Mouse (Mus musculus) myocyte (in vitro differentiated cells): ENCODE results near the gene 2610028H24Rik.

Source experiments
- E2F4 ChIP-seq: IDR thresholded peaks from one replicate; pipeline ENCODE4 v1.6.1; 2011; ENCODE audit warnings: mild to moderate bottlenecking, control low read depth, moderate library complexity; ENCODE audit not compliant: insufficient read depth
- MAX ChIP-seq: IDR thresholded peaks from one replicate; pipeline ENCODE4 v1.6.1; 2011; ENCODE audit warnings: low read depth, mild to moderate bottlenecking, control low read depth
- MYOD1 ChIP-seq, 3 experiments: IDR thresholded peaks; one replicate each; pipeline ENCODE4 v1.6.1; 2011; ENCODE audit warnings: control low read depth in 2 of 3, low read depth in 2 of 3, mild to moderate bottlenecking in 2 of 3, moderate library complexity in 1 of 3; ENCODE audit not compliant: insufficient read length in 2 of 3, control insufficient read depth in 1 of 3
- POLR2A ChIP-seq: IDR thresholded peaks from one replicate; pipeline ENCODE4 v1.6.1; 2011; ENCODE audit warnings: low read depth, mild to moderate bottlenecking, control low read depth, moderate library complexity; ENCODE audit not compliant: insufficient read length
- POLR2AphosphoS2 ChIP-seq: IDR thresholded peaks from one replicate; pipeline ENCODE4 v1.6.1; 2011; ENCODE audit warnings: low read depth, control low read depth; ENCODE audit not compliant: insufficient read length
- REST ChIP-seq: IDR thresholded peaks from one replicate; pipeline ENCODE4 v1.6.1; 2011; ENCODE audit warnings: mild to moderate bottlenecking, control low read depth, moderate library complexity; ENCODE audit not compliant: insufficient read depth, insufficient read length
- TCF12 ChIP-seq: IDR thresholded peaks from one replicate; pipeline ENCODE4 v1.6.1; 2011; ENCODE audit warnings: mild to moderate bottlenecking, control low read depth; ENCODE audit not compliant: poor library complexity, insufficient read depth, severe bottlenecking
- USF1 ChIP-seq: IDR thresholded peaks from one replicate; pipeline ENCODE4 v1.6.1; 2011; ENCODE audit warnings: low read depth, mild to moderate bottlenecking, control low read depth, moderate library complexity

DNA sequence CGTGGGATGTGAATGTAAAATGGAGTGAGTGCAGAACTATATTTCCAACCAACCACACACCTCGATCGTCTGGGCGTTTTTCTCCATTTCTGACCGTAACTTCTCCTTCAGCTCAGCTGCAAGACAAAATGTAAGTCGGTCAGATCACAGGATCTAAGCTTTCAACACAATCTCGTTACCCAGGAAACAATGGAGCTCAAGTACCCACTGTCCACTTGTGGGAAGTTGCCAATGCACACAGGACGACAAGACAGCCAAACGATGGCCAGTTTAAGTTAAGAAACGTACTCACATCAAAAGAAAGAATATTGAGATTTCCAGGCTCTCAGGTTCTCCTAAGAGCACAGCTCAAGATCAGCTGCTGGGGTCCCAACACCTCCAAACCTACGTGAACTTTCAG is 15.0 kb upstream of the 2610028H24Rik start:
- TF ChIP-seq MAX = no peak
- no peak for TF ChIP-seq USF1
- no peak for TF ChIP-seq TCF12
- no peak for TF ChIP-seq POLR2A
- no peak for TF ChIP-seq POLR2AphosphoS2
- no peak for TF ChIP-seq MYOD1 (IDR thresholded peaks at IDR 0.05; ENCODE audit: control insufficient read depth in 1 of 3, insufficient read length in 2 of 3, low read depth in 2 of 3)
- no peak for TF ChIP-seq REST
- TF ChIP-seq E2F4 = no peak
